Mouse (Mus musculus) midbrain, embryonic 12.5 days (tissue): Measurements from ENCODE around the gene Pkn3. TPM values are rescaled to one million over a fixed set of nuclear protein-coding genes. Genes with fewer than 3 reads are reported as not detected.
"Not testable (repeated sequence)": the region's sequence is repeated elsewhere in the genome, so short reads cannot be mapped to it uniquely, and the experiment has no call there.

Experiments
- ATAC-seq: fragments of 200-750 bp; cut with Nextera tagmentation; 2 replicates; pipeline ENCODE4 v1.8.0; 2017; ENCODE audit warnings: low read depth, moderate TSS enrichment, moderate library complexity; ENCODE audit not compliant: low FRiP score
- H3K27ac ChIP-seq: fragments of 300-500 bp; sonication (generic); replicated peaks from 2 replicates; pipeline ENCODE4 v1.5.1; 2016; ENCODE audit warnings: mild to moderate bottlenecking
- H3K27me3 ChIP-seq: fragments of 300-500 bp; sonication (generic); 2 replicates; pipeline ENCODE4 v1.6.1; 2016; ENCODE audit warnings: mild to moderate bottlenecking
- H3K36me3 ChIP-seq: fragments of 300-500 bp; sonication (generic); 2 replicates; pipeline ENCODE4 v1.6.1; 2016
- H3K4me1 ChIP-seq: fragments of 300-500 bp; sonication (generic); 2 replicates; pipeline ENCODE4 v1.6.1; 2016
- H3K4me2 ChIP-seq: fragments of 300-500 bp; sonication (generic); replicated peaks from 2 replicates; pipeline ENCODE4 v1.6.1; 2016; ENCODE audit warnings: mild to moderate bottlenecking, moderate library complexity
- H3K4me3 ChIP-seq: fragments of 300-500 bp; sonication (generic); 2 replicates; pipeline ENCODE4 v1.5.1; 2016; ENCODE audit warnings: mild to moderate bottlenecking
- H3K9ac ChIP-seq: fragments of 300-500 bp; sonication (generic); replicated peaks from 2 replicates; pipeline ENCODE4 v1.6.1; 2016; ENCODE audit warnings: mild to moderate bottlenecking, moderate library complexity
- H3K9me3 ChIP-seq: fragments of 300-500 bp; sonication (generic); 2 replicates; pipeline ENCODE4 v1.6.1; 2016; ENCODE audit warnings: mild to moderate bottlenecking
- WGBS: fragments of 180-500 bp; shearing (Covaris S2); methylation state at CpG from one replicate; pipeline ENCODE4 v1.1.7; 2016; 5-methylcytosine and 5-hydroxymethylcytosine counted together
- polyA plus RNA-seq: library from polyadenylated mRNA; unstranded; fragments of >200 nt; fragmentation: Nextera tagmentation; extraction: Ambion mirVana; gene quantifications from 2 replicates; pipeline ENCODE4 v1.2.1, GENCODE M21; 2016

The Pkn3 gene
- polyA plus RNA-seq, 1 experiment from 2014 or later: 9.2 TPM

DNA sequence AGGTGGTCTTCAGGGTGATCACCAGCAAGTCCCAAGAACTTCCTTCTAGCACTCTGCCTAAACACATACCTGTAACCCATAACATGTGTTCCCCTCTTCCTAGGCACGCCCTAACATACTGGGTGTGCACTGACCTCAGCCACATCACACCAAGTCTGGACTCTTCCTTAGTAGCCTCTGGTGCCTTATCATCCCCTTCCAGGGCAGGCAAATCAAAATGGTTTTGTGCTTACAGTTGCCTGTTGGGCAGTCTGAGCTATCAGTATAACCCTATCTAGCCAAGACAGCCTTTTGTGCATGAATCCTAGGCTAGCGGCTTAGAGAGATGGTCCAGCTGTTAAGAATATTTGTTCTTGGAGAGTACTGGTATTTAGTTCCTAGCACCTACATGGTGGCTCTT lies 34.0 kb downstream of the Pkn3 start:
- Histone ChIP-seq H3K27me3 (no peaks in the 10 kb centered on the region), H3K9ac (no peak overlapping the region), H3K4me2 (no peak overlapping the region), H3K36me3 (peaks cover 69% of the 10 kb centered on the region), H3K27ac (no peak overlapping the region), H3K4me1 (no peaks in the 10 kb centered on the region), H3K9me3 (no peaks in the 10 kb centered on the region), H3K4me3 (no peak overlapping the region)
- no peak for ATAC-seq
- WGBS: 95% methylated on average over 2 of the region's 2 CpGs

DNA sequence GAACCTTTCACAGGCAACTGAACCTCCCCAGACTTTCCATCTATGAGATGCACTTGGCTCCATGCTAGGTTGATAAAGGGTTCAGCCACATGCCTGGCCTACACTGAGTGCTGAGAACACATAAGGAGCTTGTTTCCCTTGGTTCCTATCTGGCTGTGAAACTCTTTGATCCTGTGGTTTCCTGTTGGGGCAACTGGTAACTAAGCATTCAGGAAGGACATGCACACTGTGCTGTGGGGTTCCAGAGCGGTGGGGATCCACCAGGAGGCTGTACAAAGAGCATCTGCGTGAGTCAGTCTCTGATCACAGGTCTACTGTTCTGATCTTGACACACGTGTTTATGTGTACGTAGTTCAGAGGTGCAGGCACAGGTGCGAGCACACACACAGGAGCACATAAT lies 35.1 kb downstream of the Pkn3 start:
- no peak overlapping the region for H3K9ac ChIP-seq
- no peak for ATAC-seq
- peaks cover 58% of the 10 kb centered on the region for H3K36me3 ChIP-seq
- H3K4me2 ChIP-seq: no peak overlapping the region
- H3K4me1 ChIP-seq: no peaks in the 10 kb centered on the region
- 93% methylated on average over 5 of the region's 5 CpGs for WGBS
- H3K27ac ChIP-seq: no peak overlapping the region
- no peaks in the 10 kb centered on the region for H3K9me3 ChIP-seq
- no peak overlapping the region for H3K4me3 ChIP-seq
- H3K27me3 ChIP-seq: no peaks in the 10 kb centered on the region

DNA sequence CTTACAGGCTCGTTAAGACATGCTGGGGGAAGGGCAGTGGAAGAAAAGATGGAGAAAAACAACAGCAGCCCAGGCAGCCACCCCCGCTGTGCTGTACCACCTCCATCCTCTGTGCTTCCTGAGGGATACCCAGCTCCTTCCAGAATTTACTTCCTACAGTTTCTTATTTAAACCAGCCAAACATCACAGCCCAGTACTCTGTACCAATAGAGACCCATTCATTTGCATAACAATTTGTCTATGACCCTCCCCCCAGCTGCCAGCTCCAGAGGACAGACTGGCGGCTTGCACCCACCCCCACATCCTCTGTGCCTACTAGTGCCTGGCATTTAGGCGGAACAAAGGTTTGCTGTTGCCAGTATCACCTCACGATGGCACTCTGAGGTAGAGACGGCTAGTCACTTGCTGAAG lies 42.2 kb downstream of the Pkn3 start:
- Histone ChIP-seq H3K4me3 (no peak overlapping the region), H3K9ac (no peak overlapping the region), H3K36me3 (no peaks in the 10 kb centered on the region), H3K4me1 (peaks cover 32% of the 10 kb centered on the region), H3K4me2 (0 out of 2 replicates have a peak overlapping the region, but pooled peaks have one; percentile 11), H3K27ac (peak overlapping the region; percentile 36; the same call in 1 of the 2 replicates), H3K9me3 (no peaks in the 10 kb centered on the region), H3K27me3 (no peaks in the 10 kb centered on the region)
- no peak for ATAC-seq
- 20% methylated on average over 6 of the region's 6 CpGs for WGBS

DNA sequence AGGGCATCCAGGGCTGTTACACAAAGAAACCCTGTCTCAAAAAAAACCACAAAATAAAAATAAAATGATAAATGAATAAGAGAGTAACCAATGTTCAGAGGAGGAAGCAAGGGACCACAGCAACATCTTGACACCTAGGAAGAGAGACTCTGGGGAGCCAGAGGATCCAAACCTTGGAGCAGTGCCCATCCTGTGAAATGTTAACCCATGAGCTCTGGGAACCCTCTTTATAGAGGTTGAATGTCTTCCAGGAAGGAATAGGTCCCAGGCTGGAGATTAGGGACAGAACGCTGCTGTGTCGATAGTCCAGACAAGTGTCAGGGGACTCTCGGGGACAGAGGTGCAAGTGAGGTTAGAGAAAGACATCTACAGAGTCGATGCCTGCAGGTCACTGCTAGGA lies 42.8 kb downstream of the Pkn3 start:
- WGBS: 81% methylated on average over 4 of the region's 4 CpGs
- Histone ChIP-seq H3K36me3 (no peaks in the 10 kb centered on the region), H3K9ac (no peak overlapping the region), H3K27ac (no peak overlapping the region; the same call in 1 of the 2 replicates), H3K4me1 (peaks cover 38% of the 10 kb centered on the region), H3K4me2 (no peak overlapping the region), H3K27me3 (no peaks in the 10 kb centered on the region), H3K9me3 (no peaks in the 10 kb centered on the region), H3K4me3 (no peak overlapping the region)
- no peak for ATAC-seq

DNA sequence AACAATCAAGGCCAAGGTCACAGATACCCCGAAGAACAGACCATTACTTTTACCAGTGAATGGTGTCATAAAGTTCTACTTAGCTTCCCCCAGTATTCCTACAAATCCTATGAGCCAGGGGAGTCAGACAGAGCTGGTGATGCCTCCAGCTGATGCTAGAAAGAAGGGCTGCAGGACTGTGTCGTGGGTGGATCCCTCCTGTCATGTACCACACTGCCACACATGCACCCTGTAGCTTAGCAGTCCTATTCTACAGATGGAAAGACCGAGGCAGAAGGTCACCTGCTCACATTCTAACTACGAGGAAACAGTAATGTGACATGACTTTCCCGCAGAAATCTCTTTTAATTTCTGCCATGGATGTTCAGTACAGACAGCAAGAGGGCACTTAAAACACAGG lies 45.3 kb downstream of the Pkn3 start:
- peaks cover 39% of the 10 kb centered on the region for H3K4me1 ChIP-seq
- no peaks in the 10 kb centered on the region for H3K27me3 ChIP-seq
- no peak overlapping the region for H3K27ac ChIP-seq
- no peaks in the 10 kb centered on the region for H3K9me3 ChIP-seq
- H3K9ac ChIP-seq: no peak overlapping the region
- WGBS: 91% methylated on average over 5 of the region's 5 CpGs
- no peak for ATAC-seq
- H3K4me3 ChIP-seq: no peak overlapping the region
- H3K4me2 ChIP-seq: no peak overlapping the region
- no peaks in the 10 kb centered on the region for H3K36me3 ChIP-seq

DNA sequence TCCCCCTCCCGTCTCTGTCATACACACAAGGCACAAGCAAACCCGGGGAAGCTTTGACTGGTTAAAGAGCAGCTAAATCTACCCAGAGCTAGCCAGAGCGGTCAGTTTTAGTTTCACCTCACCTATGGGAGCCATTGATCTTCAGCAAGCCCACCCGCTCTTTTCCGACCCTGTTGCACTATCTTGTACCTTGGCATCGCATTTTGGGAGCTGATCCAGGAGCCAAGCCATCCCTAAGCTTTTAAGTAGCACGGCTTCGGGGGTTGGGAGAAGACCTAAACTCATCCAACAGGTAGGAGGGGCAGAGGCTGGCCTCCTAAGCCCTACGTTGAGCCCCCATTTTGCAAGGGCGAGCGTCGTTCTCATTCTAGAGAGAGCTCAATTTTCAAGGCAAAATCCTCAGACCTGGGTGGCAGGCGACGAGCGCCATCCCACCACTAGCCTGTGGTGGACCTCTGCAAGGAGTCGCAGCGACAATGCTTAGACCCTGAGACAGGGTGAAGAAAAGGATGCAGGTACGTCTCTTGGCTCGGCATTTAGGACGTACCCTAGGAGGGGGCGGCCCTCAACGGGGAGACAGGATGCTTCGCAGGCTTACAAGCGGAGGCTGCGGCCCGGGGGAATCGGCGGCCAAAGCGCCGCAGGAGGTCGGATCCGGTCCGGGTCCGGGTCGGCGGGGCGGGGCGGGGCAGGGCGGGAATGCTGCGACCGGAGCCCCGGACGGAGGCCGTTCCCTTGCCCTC lies 46.4 kb downstream of the Pkn3 start:
- Histone ChIP-seq H3K4me2 (peak overlapping the region; percentile 88), H3K9me3 (no peaks in the 10 kb centered on the region), H3K4me3 (peak overlapping the region; percentile 89), H3K27me3 (no peaks in the 10 kb centered on the region), H3K27ac (peak overlapping the region; percentile 90), H3K36me3 (no peaks in the 10 kb centered on the region), H3K9ac (peak overlapping the region; percentile 91), H3K4me1 (peaks cover 37% of the 10 kb centered on the region)
- WGBS: 1% methylated on average over 44 of the region's 44 CpGs
- peak; percentile 63 for ATAC-seq

DNA sequence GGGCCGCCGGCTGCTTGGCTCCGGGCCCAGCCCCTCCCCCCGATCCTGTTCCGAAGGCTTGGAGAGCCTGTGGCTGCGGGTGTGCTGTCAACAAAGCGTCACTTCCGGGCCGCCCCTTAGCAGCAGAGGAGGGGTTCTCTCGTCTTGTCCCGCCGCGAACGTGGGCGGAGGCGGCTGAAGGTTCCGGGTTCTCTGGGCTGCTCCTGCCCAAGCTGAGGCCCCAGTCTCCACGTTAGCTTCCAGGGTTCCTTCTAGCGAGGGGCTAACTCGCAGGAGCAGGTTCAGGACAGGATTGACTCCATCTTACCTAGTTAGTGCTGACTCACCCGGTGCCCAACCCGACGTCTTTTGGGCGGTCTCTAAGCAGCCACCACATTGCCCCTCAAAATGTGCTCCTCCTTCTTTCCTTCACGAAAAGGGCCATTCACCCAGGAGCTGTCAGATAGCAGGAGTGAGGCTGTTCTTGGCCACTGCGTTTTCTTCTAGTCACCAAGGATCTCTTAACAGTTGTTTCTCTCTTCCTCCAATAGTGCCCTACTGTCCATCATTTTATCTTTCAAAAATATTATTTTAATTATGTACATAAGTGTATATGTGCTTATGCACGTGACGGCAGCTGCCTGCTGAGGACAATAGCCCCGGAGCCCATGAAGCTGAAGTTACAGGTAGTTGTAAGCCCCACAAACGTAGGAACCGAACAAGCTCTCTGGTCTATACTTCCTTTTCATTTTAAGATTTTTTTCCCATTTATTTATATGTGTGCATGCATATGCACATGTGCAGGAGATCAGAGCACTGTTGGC lies 47.2 kb downstream of the Pkn3 start, which contains the start of gene Zer1:
Gene Zer1, minus strand, starts transcription at position 114 of the 803 bp plus-strand sequence.
- peak within 1 kb of the TSS; percentile 90 for H3K27ac ChIP-seq
- H3K4me2 ChIP-seq: peak within 1 kb of the TSS; percentile 88
- 10% methylated on average over 31 of the region's 31 CpGs for WGBS
- peak; percentile 96 for ATAC-seq
- H3K4me3 ChIP-seq: peak within 1 kb of the TSS; percentile 89
- H3K4me1 ChIP-seq: peaks cover 29% of the 10 kb centered on the region
- no peaks in the 10 kb centered on the region for H3K27me3 ChIP-seq
- peak within 1 kb of the TSS; percentile 91 for H3K9ac ChIP-seq
- no peaks in the 10 kb centered on the region for H3K9me3 ChIP-seq
- no peaks in the 10 kb centered on the region for H3K36me3 ChIP-seq

DNA sequence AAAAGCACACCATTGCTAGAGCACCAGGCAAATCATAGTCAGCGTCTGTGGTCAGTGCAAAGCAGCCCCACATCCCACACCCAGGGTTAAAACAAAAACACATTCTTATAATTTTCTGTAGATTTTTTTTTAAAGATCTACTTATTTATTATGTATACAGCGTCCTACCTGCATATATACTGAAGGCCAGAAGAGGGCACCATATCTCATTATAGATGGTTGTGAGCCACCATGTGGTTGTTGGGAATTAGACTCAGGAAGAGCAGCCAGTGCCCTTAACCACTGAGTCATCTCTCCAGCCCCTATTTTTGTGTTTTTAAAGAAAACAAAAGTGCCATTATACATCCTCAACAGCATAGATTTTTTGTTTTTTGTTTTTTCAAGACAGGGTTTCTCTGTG lies 51.3 kb downstream of the Pkn3 start:
- no peaks in the 10 kb centered on the region for H3K9me3 ChIP-seq
- peaks cover 14% of the 10 kb centered on the region for H3K4me1 ChIP-seq
- H3K9ac ChIP-seq: no peak overlapping the region
- no peaks in the 10 kb centered on the region for H3K27me3 ChIP-seq
- no peak overlapping the region for H3K4me3 ChIP-seq
- 31% methylated on average over 2 of the region's 2 CpGs for WGBS
- no peak overlapping the region for H3K4me2 ChIP-seq
- no peak for ATAC-seq
- no peaks in the 10 kb centered on the region for H3K36me3 ChIP-seq
- H3K27ac ChIP-seq: no peak overlapping the region

DNA sequence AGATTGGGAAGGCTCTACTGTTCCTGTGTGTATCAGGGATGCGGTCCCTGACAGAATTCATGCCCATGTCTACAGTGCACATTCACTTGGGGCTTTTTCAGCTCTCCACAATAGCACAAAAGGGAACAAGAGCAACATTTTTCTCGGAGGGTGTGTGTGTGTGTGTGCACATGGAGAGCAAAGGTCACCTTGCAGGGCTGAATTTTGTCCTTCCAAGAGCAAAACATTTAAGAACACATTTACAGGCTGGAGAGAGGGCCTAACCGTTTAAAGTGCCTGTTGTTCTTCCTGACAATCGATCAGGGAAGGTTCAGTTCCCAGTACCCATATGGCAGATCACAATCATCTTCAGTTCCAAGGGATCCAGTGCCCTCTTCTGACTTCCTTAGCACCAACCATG lies 52.7 kb downstream of the Pkn3 start:
- ATAC-seq: no peak
- H3K4me3 ChIP-seq: no peak overlapping the region
- 82% methylated on average over 4 of the region's 4 CpGs for WGBS

DNA sequence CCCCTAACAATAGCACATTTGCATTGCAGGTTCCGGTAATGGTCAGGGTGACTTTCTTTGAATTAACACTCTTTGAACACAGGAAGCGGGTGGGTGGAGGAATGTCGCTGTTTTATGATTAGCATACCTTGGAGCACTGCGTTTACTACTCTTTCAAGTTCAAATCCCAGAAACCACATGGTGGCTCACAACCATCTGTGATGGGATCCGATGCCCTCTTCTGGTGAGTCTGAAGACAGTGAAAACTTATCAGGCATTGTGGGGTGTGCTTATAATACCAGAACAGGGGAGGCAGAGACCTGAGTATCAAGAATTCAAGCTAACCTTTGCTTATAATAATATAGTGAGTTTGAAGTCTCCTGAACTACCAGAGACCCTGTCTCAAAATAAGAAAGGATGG lies 53.8 kb downstream of the Pkn3 start:
- H3K27me3 ChIP-seq, H3K4me2 ChIP-seq, H3K9me3 ChIP-seq, ATAC-seq, H3K36me3 ChIP-seq, H3K27ac ChIP-seq, H3K9ac ChIP-seq, H3K4me3 ChIP-seq: not testable (repeated sequence)
- peaks cover 20% of the 10 kb centered on the region for H3K4me1 ChIP-seq
- 69% methylated on average over 5 of the region's 5 CpGs for WGBS

More for the DNA sequence above, 52.7 kb downstream of the Pkn3 start:
- Histone ChIP-seq H3K36me3 (no peaks in the 10 kb centered on the region), H3K9me3 (no peaks in the 10 kb centered on the region), H3K4me1 (peaks cover 19% of the 10 kb centered on the region), H3K27ac (no peak overlapping the region), H3K27me3 (no peaks in the 10 kb centered on the region), H3K4me2 (no peak overlapping the region), H3K9ac (no peak overlapping the region)

DNA sequence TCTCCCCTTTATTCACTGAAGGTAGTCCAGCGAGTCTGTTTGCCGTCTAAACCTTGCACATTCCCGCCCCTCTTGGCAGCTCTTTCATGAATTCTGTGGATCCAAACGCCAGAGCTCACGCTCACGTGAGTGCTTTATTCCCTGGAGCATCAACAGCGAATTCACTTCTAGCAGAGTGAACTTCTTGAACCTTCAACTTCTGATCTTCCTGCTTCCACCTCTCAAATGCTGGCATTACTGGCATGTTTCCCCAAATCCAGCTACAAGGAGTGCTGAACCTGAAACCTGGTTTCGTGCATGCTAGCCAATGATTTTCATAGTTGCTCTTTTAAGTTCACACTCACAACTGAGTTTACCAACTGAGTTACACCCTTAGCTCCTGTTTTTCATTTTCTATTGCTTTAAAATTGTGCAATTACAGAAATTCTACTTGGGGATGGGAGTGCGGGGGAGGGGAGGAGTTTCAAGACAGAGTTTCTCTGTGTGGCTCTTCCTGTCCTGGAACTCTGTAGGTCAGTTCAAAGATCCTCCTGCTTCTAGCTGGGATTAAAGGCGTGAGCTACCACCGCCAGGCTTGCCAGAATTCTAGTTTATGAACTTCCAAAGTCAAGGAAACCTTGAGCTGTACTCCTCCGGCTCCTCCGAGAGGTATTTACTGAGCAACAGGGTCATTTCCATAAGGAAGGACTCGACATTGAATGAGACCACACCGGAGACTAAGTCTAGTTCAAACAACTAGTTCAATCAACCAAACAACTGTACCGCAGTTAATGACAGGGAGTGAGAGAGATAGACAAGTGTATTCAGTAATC lies 55.5 kb downstream of the Pkn3 start:
- Histone ChIP-seq H3K4me1 (peaks cover 20% of the 10 kb centered on the region), H3K36me3 (peaks cover 19% of the 10 kb centered on the region), H3K27ac (peak overlapping the region; percentile 77; the same call in 1 of the 2 replicates), H3K4me2 (peak overlapping the region; percentile 94), H3K9me3 (no peaks in the 10 kb centered on the region), H3K27me3 (no peaks in the 10 kb centered on the region), H3K9ac (peak overlapping the region; percentile 87; the same call in 1 of the 2 replicates), H3K4me3 (peak overlapping the region; percentile 90)
- 28% methylated on average over 16 of the region's 16 CpGs for WGBS
- ATAC-seq: no peak
